Mouse (Mus musculus) layer of hippocampus, postnatal 25 days (tissue): ENCODE measurements around the gene Dhx57. TPM values are rescaled to one million over a fixed set of nuclear protein-coding genes. Genes with fewer than 3 reads are reported as not detected.
"Not testable (repeated sequence)": the region's sequence is repeated elsewhere in the genome, so short reads cannot be mapped to it uniquely, and the experiment has no call there.

Experiments
- DNase-seq, 2 experiments: peaks; one replicate each; pipeline ENCODE4 v3.0.0; 2022; ENCODE audit warnings: mixed read lengths in 2 of 2, low spot score in 1 of 2; ENCODE audit errors: extremely low spot score in 1 of 2
- total RNA-seq, 2 experiments: library from RNA; stranded (reverse); gene quantifications; 2 replicates each; pipeline ENCODE4 v1.2.3; 2021

The Dhx57 gene
- total RNA-seq = 10 to 100 TPM; 35.2 to 39.9 TPM

DNA sequence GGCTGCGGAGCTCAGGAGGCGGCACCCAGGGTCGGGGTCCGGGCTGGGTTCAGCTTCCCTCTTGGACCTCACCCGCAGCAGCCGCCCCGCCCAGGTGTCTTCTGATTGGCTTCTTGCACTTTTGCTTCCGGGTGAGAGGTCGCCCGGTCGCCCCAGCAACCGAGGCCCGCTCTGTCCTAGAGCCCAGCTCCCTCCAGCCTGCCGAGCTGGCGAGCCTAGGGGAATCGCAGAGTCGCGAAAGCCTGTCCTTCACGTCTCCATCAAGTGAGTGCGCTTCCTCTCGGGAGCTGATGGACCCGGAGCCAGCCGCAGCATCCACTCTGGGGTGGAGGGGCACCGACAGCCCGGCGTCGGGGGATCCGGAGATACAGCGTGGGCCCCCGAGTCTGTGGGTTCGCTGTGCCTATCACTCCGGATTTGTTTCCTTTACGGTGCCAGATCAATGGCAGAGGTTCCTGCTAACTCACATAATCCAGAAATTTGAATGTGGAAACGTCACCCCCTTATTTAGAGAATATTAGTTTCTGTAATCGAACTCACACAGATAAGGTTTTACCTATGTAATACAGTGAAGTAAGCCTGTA lies at the start of gene Dhx57, which contains the start of gene Morn2:
Gene Dhx57 (minus strand): TSS at position 403 of the 584 bp plus-strand sequence.
Gene Morn2 (plus strand): TSS at position 130 of the 584 bp plus-strand sequence.
- peak; percentile 97 to 98 for DNase-seq

DNA sequence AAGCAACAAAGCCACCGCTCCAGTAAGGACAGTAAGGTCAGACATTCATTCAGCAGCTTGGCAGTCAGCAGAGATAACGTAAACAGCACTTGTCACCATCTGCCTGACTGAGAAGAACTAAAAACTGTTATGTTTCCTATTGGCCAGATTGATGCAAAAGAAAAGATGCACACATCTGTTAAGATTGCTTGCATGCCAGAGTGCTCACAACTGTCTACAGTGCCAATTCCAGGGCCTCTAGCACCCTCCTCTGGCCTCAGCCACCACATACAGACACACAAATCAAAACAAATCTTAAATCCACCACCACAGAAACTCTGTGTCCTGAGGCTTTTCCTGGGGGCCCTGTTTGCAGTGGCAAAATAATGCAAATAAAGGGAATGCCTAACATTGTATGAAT lies 42.1 kb upstream of the Dhx57 start:
- no peak for DNase-seq

DNA sequence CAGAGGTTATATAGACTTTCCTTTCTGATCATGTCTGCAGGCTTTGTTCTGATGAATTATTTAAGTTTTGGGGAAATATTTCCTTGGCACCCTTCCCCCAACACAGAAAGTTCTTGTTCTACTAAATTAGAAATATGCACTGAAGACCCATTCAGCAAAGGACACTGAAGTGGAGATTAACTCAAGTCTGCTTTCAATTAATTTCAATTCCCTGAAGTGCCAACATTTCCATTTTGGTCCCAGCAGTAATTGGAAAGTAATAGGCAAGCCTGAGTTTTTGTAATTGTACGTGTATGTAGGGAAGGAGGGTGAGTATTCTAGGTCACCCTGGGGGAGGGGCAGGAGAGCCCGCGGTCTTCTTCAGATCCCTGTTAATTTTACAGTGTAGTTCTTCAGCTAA lies 36.2 kb upstream of the Dhx57 start:
- DNase-seq = no peak

GRCm38 (mm10) chr17:80325456-80325855 lies 35.2 kb upstream of the Dhx57 start:
- DNase-seq = no peak

DNA sequence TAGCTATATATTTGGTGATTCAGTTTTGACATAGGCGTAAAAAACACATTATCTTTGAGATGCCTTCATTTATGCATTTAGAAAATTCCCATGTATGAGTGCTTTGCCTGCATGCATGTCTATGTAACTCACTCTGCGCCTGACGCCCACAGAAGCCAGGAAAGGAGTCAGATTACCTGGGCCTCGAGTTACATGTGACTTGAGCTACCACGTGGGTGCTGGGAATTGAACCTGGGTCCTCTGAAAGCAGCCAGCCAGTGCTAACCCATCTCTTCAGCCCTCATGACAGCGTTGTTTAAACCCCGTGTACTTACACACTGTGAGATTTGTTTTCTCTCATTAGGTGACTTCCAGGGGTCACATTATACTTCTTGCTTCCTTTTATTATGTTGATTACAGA lies 34.2 kb upstream of the Dhx57 start:
- no peak for DNase-seq

DNA sequence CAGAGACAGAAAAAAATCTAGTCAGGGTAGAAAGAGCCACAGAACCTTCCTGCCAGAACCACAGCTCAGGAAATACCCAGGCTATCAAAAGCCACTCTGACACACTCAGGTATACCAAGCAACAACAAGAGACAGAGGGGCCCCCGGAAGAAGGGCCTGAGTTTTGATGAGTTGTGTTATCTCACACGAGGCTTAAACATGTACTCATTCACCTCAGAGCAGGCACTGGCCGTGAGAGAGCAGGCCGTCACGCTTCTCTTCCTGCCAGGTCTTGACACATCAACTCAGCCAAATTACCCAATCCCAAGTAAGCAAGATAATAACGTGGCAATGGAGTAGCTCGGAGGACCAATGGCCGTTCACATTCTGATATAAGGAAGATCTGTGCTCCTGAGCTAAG lies 33.4 kb upstream of the Dhx57 start:
- DNase-seq = no peak

DNA sequence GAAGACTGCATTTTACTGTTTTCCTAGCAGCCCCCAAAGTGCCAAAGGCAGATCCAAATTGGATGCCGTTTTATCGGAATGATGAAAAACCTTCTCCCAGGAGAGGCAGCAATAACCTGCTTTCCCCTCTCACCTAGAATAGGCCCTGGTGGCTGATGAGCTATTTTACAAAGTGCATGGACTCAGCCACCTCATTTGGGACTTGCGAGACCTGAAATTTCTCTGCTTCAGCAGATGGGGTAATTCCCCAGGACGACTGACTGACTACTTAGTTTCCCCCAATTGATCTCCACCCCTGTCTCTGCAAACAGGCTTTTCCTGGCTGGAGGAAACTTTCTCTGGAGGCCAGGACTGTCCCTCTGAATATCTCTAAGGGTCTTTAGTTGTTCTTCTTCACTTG lies 32.7 kb upstream of the Dhx57 start:
- no peak for DNase-seq

- no peak for DNase-seq
Measured at GRCm38 (mm10) chr17:80322228-80322627, 32.0 kb upstream of the Dhx57 start.

GRCm38 (mm10) chr17:80312405-80312804 lies 22.1 kb upstream of the Dhx57 start:
- DNase-seq = no peak

DNA sequence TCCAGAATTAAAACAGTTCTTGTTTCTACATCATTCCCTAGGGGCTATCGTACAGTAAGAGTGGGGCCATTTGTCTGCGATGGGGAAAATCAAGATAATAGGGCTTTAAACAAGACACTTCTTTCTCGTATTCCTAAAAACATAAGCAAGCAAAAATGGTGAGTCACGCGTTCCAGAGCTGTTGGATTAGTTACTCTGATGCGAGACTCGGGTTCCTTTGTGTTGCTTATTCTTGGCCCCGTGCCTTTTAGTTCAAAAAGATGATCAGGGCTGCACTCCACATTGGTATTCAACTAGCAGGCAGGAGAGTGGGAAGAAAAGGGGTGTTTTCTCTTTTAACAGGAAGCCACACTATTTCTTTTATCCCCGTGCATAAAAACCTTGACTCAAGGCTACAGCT lies 21.5 kb upstream of the Dhx57 start:
- DNase-seq = no peak

DNA sequence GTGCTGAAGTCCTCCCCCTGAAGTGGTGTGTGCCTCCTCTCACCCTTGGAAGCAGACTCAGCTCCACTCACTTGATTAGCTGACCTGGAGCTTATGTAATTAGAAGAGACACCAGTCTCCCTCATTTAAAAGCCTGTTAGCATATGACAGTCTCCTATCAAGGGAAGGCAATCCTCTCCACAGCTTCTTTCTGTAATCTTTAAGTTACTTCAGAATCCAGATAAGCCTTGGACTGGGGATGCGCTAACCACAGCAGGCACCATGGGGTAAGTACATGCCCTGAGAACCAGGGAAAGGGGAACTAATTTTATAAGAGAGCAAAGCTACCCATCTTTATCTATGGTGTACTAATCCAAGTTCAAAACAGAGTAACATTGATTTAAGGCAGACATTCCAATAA lies 17.0 kb upstream of the Dhx57 start, which contains the start of gene Arhgef33:
Gene Arhgef33 (plus strand): TSS at position 157 of the 400 bp plus-strand sequence.
- DNase-seq = no peak

DNA sequence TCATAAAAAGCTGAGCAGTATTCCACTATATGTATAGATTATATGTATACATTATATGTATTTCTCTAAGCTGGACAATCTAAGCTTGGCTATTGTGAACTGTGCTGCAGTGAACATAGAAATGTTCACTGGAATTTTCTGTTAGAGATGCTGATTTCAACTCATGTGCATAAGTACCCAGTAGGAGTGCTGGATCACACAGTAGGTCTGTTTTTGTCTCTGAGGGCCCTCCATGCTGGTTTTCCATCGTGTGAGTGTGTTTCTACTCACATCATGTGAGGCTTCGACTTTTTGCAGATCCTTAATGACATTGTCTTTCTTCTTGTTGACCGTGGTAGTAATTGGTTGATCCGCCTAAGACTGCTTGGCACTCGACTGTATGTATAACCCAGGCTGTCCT lies 8.6 kb upstream of the Dhx57 start:
- DNase-seq = no peak

DNA sequence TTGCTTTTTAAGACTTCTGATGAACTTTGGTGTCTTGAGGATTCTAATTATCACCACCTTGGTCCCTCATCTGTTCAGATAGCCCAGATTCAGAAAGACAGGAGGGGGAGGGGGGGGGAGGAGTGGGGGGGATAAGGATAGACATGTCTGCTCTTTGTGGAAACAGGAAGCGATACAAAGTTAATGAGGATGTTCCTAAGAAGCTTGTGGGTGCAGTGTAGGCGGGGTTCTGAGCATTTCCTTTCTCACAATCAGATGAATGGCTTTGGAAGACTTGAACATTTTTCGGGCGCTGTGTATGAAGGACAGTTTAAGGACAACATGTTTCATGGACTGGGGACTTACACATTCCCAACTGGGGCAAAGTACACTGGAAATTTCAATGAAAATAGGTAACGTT lies 5.0 kb upstream of the Dhx57 start:
- no peak for DNase-seq

DNA sequence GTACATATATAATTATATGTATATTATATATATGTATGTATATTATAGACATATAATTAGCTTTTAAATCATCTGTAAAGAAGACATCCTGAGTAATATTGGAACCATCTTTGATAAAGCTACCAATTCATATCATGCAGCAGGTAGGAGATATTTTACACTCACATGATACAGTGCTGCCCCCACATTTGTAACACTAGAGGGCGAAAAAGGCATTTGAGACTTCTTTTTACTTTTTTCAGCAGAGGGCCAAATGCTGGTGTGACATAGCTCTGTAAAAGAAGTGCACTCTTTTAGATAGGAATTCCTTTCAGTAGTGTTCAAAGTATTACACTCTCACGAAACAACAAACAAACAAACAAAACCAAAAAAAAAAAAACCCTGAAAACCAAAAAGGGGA lies 872 bp upstream of the Dhx57 start:
- DNase-seq = no peak

GRCm38 (mm10) chr17:80289280-80290073 lies 799 bp downstream of the Dhx57 start:
- no peak for DNase-seq

DNA sequence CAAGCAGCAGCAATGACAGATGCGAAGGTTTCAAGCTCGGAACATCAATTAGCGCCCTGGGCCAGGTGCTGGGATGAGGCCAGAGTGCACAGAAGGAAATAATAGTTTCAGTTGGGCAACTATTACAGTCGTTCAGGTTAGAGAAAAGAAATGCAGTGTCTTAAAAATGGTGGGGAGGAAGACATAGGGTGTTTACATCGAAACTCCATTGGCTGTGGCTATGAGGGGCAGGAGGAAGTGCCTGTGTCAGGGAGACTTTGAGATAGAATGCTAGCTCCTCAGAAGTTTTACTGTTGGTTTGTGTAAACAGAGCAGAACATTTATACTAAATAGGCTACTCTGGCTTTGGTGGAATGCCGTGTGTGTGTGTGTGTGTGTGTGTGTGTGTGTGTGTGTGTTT lies 2.3 kb downstream of the Dhx57 start:
- no peak for DNase-seq

- no peak for DNase-seq
Measured at GRCm38 (mm10) chr17:80284446-80284845, 5.8 kb downstream of the Dhx57 start.

DNA sequence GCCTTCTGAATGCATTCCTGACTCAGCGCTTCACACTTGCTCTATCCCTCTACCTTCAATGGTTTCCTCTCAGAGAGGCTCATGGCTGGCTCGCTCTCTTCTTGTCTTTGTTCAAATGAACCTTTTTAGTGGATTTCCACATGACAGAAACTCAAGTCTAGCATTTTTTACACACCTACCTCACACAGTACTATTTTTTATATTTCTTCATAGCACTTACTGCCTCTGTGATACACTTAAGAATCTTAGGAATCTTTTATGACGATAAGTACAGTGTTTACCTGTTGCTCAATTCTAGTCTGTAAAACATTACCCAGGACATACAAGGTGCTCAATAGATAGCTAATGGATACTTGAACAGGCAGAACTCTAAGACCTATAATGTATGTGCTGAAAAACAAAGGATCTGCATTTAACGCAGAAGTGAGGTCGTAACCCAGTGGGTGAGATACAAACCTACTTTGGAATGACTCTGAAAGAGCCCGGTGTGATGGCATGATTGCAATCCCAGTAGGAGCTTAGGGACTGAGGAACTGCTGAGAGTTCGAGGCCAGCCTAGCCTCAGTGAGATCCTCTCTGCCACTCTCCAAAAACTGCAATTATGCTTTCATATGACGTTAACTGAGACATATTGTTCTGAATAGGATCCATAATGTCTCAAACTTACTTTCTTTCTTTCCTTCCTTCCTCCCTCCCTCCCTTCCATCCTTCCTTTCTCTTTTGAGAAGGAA lies 10.8 kb downstream of the Dhx57 start:
- no peak for DNase-seq

DNA sequence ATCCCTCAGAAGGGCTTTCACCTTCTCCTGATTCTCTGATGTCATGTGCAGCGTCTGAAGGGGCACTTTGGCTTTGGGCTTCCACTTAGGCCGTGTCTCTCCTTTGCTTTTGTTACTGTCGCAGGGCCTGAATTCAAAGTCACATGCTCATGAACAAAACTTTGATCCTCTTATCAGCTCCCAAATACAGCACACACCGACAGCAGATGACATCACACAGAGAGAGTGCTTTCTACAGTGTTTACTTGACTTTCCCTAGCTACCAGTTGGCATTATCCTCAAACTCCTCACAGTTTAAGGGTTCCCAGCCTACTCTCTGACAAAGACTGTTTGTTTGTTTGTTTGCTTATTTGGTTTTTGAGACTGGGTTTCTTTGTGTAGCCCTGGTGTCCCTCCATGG lies 12.0 kb downstream of the Dhx57 start:
- no peak for DNase-seq

GRCm38 (mm10) chr17:80270622-80271021 lies 19.7 kb downstream of the Dhx57 start:
- not testable (repeated sequence) for DNase-seq

- no peak for DNase-seq
Measured at GRCm38 (mm10) chr17:80268151-80268550, 22.1 kb downstream of the Dhx57 start.
